Mouse (Mus musculus) liver, embryonic 11.5 days (tissue): Measurements from ENCODE around the gene Tmtc4. TPM values are rescaled to one million over a fixed set of nuclear protein-coding genes. Genes with fewer than 3 reads are reported as not detected.

Source experiments
- ATAC-seq: fragments of 200-750 bp; cut with Nextera tagmentation; replicated peaks from 2 replicates; pipeline ENCODE4 v1.8.0; 2017; ENCODE audit warnings: moderate number of reproducible peaks, mild to moderate bottlenecking, moderate TSS enrichment, moderate library complexity; ENCODE audit not compliant: low FRiP score
- DNase-seq: peaks from one replicate; pipeline ENCODE4 v3.0.0-alpha.2; 2017; ENCODE audit warnings: low spot score
- H3K27ac ChIP-seq: fragments of 300-500 bp; sonication (generic); 2 replicates; pipeline ENCODE4 v1.5.1; 2014; ENCODE audit warnings: mild to moderate bottlenecking, low read depth, low read length, control low read depth
- H3K27me3 ChIP-seq: fragments of 300-500 bp; sonication (generic); replicated peaks from 2 replicates; pipeline ENCODE4 v1.6.1; 2014; ENCODE audit warnings: low read length, mixed read lengths; ENCODE audit not compliant: control insufficient read depth, insufficient read depth
- H3K36me3 ChIP-seq: fragments of 300-500 bp; sonication (generic); 2 replicates; pipeline ENCODE4 v1.6.1; 2014; ENCODE audit warnings: mild to moderate bottlenecking, low read length, moderate library complexity, mixed read lengths; ENCODE audit not compliant: control insufficient read depth, insufficient read depth
- H3K4me1 ChIP-seq: fragments of 300-500 bp; sonication (generic); replicated peaks from 2 replicates; pipeline ENCODE4 v1.6.1; 2014; ENCODE audit warnings: low read length, mixed read lengths; ENCODE audit not compliant: control insufficient read depth, insufficient read depth
- H3K4me2 ChIP-seq: fragments of 300-500 bp; sonication (generic); 2 replicates; pipeline ENCODE4 v1.6.1; 2014; ENCODE audit warnings: mild to moderate bottlenecking, control low read depth, moderate library complexity
- H3K4me3 ChIP-seq: fragments of 300-500 bp; sonication (generic); 2 replicates; pipeline ENCODE4 v1.5.1; 2014; ENCODE audit warnings: low read depth, low read length, control low read depth
- H3K9ac ChIP-seq: fragments of 300-500 bp; sonication (generic); 2 replicates; pipeline ENCODE4 v1.6.1; 2014; ENCODE audit warnings: low read depth, low read length, control low read depth
- H3K9me3 ChIP-seq: fragments of 300-500 bp; sonication (generic); 2 replicates; pipeline ENCODE4 v1.6.1; 2016; ENCODE audit warnings: low read length, inconsistent platforms, mixed read lengths; ENCODE audit not compliant: control insufficient read depth
- WGBS: fragments of 180-500 bp; shearing (Covaris S2); extraction: QIAGEN DNeasy Blood & Tissue Kit; methylation state at CpG from one replicate; pipeline ENCODE4 v1.1.7; 2014; 5-methylcytosine and 5-hydroxymethylcytosine counted together
- polyA plus RNA-seq: library from polyadenylated mRNA; unstranded; fragments of >200 nt; fragmentation: Nextera tagmentation; extraction: Ambion mirVana; gene quantifications from 2 replicates; pipeline ENCODE4 v1.2.1, GENCODE M21; 2014

Gene Tmtc4
- polyA plus RNA-seq, 1 experiment from 2014 or later = 8.3 TPM

DNA sequence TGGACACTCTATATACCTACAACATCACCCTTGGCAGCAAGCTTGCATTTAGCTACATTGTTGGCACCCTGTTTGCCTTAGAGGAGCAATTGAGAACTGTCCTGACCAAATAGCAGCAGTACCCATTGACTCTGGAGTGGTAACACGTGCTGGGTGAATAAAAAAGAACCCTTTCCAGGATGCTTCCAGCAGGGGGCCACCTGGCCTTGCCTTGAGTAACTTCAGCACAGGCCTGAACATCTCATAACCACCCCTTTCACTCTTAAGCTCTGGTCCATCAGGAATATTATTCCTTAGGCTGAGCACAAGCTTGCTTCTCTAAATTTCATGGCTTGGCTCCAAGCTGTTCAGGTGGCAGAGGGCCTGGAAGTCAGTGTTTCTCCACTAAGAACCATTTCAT, 30.5 kb downstream of the Tmtc4 start:
- Histone ChIP-seq H3K27me3 (no peaks in the 10 kb centered on the region), H3K4me2 (no peak overlapping the region), H3K27ac (no peak overlapping the region), H3K4me3 (no peak overlapping the region), H3K36me3 (no peaks in the 10 kb centered on the region), H3K4me1 (no peaks in the 10 kb centered on the region), H3K9me3 (no peaks in the 10 kb centered on the region), H3K9ac (no peak overlapping the region)
- peak; percentile 70; the same call in 1 of the 2 replicates for ATAC-seq
- 23% methylated on average over 1 of the region's 1 CpGs for WGBS
- DNase-seq = no peak

DNA sequence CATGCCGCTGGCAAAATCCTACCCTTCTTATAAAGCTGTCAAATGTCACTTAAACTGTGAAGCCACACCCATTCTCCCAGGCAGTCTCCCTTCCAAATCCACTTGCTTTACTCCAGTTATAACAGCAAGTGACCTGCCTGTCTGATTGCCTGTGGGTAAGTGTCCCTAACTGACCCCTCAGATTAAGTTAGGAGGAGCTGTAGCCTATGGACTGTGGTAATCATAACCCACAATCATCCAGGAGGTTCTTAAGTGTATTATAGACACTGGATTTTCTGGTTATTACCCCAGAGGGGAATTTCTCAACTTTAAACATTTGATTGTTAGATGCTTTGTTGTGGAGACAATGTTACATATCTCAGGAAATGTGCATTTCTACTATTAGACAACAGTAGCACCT, 31.3 kb downstream of the Tmtc4 start:
- 84% methylated on average over 1 of the region's 1 CpGs for whole genome bisulfite sequencing
- no peaks in the 10 kb centered on the region for H3K4me1 ChIP-seq
- H3K36me3 ChIP-seq = no peaks in the 10 kb centered on the region
- ATAC-seq (no peak), DNase-seq (no peak)
- H3K9me3 ChIP-seq = no peaks in the 10 kb centered on the region
- H3K4me2 ChIP-seq = no peak overlapping the region
- no peak overlapping the region for H3K27ac ChIP-seq
- H3K4me3 ChIP-seq = no peak overlapping the region
- no peak overlapping the region for H3K9ac ChIP-seq
- H3K27me3 ChIP-seq = no peaks in the 10 kb centered on the region

DNA sequence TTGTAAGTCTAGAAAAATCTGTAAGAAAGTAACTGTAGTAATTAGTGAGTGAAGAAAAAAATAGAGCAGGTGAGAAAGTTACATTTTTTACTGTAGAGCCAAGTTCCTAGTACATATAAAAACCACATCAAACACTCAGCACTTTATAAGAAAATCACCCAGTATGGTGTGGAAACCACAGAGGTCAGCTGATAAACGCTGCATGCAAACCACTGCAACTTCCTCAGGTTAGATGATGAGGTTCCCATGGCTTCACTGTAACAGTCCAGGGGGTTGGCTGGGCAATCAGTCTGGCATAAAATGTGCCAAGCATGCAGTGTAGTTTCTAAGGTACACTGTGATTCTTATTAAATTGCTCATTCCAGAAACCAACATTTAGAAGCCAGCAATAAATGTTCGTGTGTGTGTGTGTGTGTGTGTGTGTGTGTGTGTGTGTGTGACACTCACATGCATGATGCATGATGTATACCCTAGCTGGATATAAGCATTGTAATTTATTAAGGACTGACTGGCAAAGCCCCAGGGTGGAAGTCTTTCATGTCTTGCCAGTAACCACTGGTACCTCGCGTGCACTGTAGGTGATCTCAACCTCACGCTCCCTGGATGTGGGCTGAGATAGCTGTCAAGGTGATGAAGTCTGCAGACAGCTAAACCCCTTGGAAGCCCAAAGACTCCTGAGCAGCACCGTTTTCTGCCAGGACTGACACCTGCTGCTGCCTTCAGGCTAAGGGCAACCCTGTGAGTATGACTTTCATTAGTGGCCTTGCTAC, 32.0 kb downstream of the Tmtc4 start:
- no peak for ATAC-seq
- H3K4me2 ChIP-seq = no peak overlapping the region
- DNase-seq = no peak
- no peak overlapping the region for H3K9ac ChIP-seq
- H3K9me3 ChIP-seq = no peaks in the 10 kb centered on the region
- H3K4me1 ChIP-seq = no peaks in the 10 kb centered on the region
- H3K27me3 ChIP-seq = no peaks in the 10 kb centered on the region
- no peak overlapping the region for H3K27ac ChIP-seq
- WGBS = 74% methylated on average over 6 of the region's 6 CpGs
- H3K4me3 ChIP-seq = no peak overlapping the region
- no peaks in the 10 kb centered on the region for H3K36me3 ChIP-seq

DNA sequence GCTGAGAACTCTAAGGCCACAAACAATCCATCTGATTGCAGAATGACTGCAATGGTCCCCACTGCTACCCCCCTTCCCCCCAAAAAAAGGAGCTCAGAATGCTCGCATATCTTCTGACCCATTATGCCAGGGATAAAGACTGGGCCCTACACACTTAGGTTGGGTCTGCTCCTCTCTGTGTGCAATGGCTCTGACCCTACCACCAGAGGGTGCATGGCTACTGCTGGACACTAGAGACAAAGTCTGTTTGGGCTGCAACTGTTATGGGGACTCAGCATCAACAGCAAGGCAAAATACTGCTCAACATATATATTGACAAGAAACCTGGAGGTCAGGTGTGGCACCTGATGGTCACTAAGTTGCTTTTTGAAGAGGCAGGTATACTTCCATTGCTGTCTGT, 32.9 kb downstream of the Tmtc4 start:
- no peaks in the 10 kb centered on the region for H3K27me3 ChIP-seq
- no peak overlapping the region for H3K27ac ChIP-seq
- no peak overlapping the region for H3K4me2 ChIP-seq
- WGBS = 92% methylated on average over 1 of the region's 1 CpGs
- H3K9ac ChIP-seq = no peak overlapping the region
- no peaks in the 10 kb centered on the region for H3K36me3 ChIP-seq
- no peak for DNase-seq
- no peaks in the 10 kb centered on the region for H3K9me3 ChIP-seq
- no peaks in the 10 kb centered on the region for H3K4me1 ChIP-seq
- H3K4me3 ChIP-seq = no peak overlapping the region
- ATAC-seq = no peak

DNA sequence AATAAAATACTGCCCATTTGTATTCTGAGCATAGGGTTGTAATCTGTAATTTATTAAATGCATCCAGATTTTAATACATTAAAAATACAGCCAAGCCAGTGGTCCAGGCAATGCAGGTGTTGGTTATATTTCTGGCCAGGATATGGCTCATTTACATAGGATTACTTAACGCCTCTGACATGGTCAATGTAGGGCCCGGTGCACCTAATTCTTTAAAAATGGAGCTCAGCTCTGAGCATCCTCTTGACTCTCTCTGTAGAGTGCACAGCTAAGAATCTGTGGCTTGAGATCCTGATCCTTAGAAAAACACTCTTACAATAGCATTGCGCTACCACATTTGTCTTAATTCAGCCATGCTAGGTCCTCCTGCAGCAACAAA, 40.4 kb downstream of the Tmtc4 start:
- H3K9ac ChIP-seq = no peak overlapping the region
- no peak for ATAC-seq
- WGBS = 96% methylated on average over 3 of the region's 3 CpGs
- no peak overlapping the region for H3K4me3 ChIP-seq
- H3K27ac ChIP-seq = no peak overlapping the region
- H3K36me3 ChIP-seq = no peaks in the 10 kb centered on the region
- no peak overlapping the region for H3K4me2 ChIP-seq
- no peaks in the 10 kb centered on the region for H3K9me3 ChIP-seq
- no peaks in the 10 kb centered on the region for H3K27me3 ChIP-seq
- no peaks in the 10 kb centered on the region for H3K4me1 ChIP-seq
- no peak for DNase-seq

DNA sequence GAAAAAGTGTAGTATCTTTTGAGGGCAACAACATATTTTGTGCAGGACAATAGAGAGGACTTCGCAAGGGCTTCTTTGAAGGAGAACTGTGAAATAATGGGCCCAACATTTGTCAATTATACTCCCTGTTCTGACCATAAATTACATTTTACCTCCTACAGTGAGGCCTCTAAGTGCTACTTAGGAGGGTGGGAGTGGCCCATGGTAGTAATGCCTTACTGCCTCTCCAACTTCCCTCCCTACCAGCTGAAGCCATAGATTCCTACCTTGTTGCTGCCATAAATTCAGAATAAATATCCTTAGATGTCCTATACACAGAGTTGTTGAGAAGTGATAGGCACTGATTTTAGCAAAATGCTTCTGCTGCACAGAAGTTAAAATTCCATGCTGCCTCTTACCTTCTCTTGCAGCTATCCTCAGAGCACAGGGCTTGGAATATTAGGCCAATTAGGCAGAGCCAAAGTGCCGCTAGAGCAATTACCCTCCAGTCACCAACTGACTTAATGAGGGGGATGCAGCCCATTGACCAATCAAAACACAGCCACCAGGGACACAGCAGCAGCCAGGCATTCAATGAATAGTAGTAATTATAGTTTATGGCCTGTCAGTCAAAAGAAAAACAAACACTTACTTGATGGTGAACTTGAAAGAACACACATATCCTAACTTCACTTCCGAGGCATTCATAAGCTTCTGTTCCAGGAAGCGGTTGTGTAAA, 40.9 kb downstream of the Tmtc4 start:
- Histone ChIP-seq H3K27me3 (no peaks in the 10 kb centered on the region), H3K36me3 (no peaks in the 10 kb centered on the region), H3K9me3 (no peaks in the 10 kb centered on the region), H3K4me2 (no peak overlapping the region), H3K4me3 (no peak overlapping the region), H3K27ac (no peak overlapping the region), H3K9ac (no peak overlapping the region), H3K4me1 (no peaks in the 10 kb centered on the region)
- DNase-seq (no peak), ATAC-seq (no peak)
- whole genome bisulfite sequencing = 86% methylated on average over 4 of the region's 4 CpGs

DNA sequence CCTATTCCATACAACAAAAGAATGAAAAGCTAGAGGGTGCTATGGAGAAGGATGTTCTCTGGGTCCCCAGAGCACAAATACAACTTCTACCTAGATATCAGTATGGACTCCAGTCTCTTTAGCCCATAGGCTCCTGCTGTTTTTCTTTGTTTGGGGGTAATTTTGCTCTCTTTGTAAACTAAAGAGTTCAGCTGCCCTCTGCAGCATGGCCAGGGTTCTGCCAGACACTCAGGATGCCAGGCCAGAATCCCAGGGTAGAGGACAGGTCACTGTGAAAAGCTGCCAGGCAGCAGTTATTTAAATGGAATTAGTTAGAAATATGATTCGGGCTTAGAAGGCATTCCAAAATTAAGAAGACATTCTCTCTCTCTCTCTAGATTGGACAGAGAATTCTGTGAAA, 47.4 kb downstream of the Tmtc4 start:
- Histone ChIP-seq H3K9me3 (no peaks in the 10 kb centered on the region), H3K9ac (no peak overlapping the region), H3K4me1 (no peaks in the 10 kb centered on the region), H3K36me3 (no peaks in the 10 kb centered on the region), H3K4me2 (no peak overlapping the region), H3K27me3 (no peaks in the 10 kb centered on the region), H3K4me3 (no peak overlapping the region), H3K27ac (no peak overlapping the region)
- no peak for ATAC-seq
- 77% methylated on average over 1 of the region's 1 CpGs for WGBS
- DNase-seq = no peak

DNA sequence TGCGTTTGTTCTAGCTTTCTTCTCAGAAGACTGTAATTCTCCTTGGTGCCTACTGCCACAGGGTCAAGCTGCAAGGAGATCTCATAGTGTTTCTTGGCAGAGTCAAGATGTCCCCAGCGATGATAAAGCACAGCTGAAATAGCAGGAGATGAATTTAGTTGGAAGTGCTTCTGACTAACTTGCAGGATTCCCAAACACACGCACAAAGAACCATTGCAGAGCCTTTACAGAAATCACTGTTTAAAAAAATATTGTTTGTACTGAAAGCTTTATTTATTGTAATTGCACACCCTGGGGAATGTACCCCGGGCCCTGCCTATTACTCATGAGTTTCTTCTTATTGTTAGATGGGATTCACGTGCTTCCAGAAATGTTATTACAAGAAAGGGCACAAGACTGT, 63.8 kb downstream of the Tmtc4 start:
- H3K4me1 ChIP-seq = no peaks in the 10 kb centered on the region
- WGBS = 83% methylated on average over 5 of the region's 5 CpGs
- no peak overlapping the region for H3K4me3 ChIP-seq
- H3K9ac ChIP-seq = no peak overlapping the region
- ATAC-seq = no peak
- H3K4me2 ChIP-seq = no peak overlapping the region
- H3K27ac ChIP-seq = no peak overlapping the region
- no peak for DNase-seq
- H3K9me3 ChIP-seq = no peaks in the 10 kb centered on the region
- no peaks in the 10 kb centered on the region for H3K27me3 ChIP-seq
- no peaks in the 10 kb centered on the region for H3K36me3 ChIP-seq

DNA sequence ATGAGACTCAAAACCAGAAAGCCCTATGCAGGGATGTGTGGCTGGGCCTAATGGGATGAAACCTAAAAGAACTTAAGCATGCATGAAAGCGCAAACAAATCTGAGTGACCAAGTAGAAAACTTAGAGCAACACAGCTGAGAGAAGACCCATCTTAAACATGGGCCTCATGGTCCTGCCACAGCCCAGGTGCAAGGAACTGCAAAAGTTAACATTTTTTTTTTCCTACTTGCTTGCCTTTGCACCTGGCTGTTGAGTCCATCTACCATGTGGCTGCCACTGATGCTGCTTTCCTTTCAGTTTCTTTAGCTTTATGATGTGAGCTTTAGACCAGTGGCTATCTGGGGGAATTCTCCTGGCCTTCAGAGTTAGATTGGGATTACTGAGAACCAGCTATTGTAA, 66.2 kb downstream of the Tmtc4 start:
- Histone ChIP-seq H3K4me3 (no peak overlapping the region), H3K4me2 (no peak overlapping the region), H3K27ac (no peak overlapping the region), H3K4me1 (no peaks in the 10 kb centered on the region), H3K9ac (no peak overlapping the region), H3K27me3 (no peaks in the 10 kb centered on the region), H3K36me3 (no peaks in the 10 kb centered on the region), H3K9me3 (no peaks in the 10 kb centered on the region)
- ATAC-seq = no peak
- no peak for DNase-seq
- WGBS = 94% methylated on average over 1 of the region's 1 CpGs
